Mouse (Mus musculus) spleen, adult 18-20 months (tissue): ENCODE measurements around the gene Arhgap32.

Experiments used
- DNase-seq, 2 experiments: peaks; one replicate each; pipeline ENCODE4 v3.0.0; 2022; ENCODE audit warnings: mixed read lengths in 2 of 2

Gene Arhgap32

GRCm38 (mm10) chr9:32207133-32207532, 91.2 kb downstream of the Arhgap32 start:
- DNase-seq = no peak

DNA sequence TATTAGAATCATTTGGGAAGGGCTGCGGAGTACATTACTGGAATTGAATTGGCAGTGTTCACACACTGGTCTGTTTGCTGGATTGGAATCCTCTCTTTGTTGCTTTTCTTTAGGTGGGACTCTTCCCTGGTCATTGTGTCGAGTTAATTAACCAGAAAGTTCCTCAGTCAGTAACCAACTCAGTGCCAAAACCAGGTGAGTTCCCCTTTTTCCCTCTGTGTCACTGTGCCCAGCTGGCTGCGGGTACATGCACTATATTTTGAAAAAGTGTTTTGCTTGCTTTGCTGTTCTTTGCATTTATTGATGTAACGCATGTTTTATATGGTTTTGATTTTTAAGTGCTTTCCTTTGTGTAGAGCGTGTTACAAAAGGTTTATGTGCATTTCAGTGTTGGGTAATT, 92.1 kb downstream of the Arhgap32 start:
- no peak for DNase-seq

DNA sequence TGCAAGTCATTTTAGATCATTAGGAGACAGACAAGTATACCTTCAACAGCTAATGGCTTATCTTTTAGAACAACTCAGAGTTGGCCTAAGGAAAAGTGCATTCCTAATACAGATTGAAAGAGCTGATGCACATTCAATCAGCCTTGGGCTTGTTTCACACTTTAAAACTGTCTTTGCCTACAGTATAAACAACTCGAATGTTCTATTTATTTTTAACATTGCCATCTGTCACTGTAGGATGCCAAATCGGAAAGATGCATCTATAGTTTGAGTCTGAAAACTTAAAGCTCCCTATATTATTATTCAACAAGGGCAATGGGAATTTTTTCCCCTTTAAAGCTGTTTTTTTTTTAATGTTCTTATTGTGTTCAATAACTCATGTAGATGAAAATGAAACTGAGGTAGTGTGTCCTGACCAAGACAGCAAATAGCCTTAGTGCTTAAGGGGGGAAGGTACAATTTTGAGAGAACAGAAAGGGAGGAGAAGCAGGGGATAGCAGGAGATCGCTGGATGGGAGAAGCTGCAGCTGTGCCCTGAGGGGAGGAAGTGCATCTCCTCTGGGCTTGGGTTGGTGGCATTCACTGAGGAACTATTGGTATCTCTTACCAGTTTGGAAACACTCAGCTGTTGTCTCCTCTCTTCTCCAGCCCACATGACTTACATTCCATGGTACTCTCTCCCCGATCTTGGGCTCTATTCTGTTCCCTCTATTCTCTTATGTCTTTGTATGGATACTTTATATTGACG, 101.1 kb downstream of the Arhgap32 start:
- no peak for DNase-seq

DNA sequence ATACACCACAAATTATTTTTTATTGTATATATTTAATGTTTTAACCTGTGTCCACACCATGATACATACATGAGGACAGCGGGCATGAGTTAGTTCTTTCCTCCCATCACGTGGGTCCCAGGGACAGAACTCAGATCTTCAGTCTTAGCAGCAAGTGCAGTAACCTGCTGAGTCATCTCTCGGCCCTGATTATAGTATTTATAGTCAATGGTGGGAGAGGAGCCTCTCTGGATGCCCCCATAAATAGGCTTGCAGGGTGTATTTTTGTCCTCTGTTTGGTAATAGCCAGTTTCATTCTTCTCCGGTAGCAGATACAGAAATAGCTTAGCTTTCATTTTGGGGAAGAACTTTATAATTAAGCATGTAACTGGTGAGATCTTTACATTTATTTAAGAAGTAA, 103.5 kb downstream of the Arhgap32 start:
- DNase-seq = no peak

- no peak for DNase-seq
These were observed 106.2 kb downstream of the Arhgap32 start for GRCm38 (mm10) chr9:32222184-32222583.

DNA sequence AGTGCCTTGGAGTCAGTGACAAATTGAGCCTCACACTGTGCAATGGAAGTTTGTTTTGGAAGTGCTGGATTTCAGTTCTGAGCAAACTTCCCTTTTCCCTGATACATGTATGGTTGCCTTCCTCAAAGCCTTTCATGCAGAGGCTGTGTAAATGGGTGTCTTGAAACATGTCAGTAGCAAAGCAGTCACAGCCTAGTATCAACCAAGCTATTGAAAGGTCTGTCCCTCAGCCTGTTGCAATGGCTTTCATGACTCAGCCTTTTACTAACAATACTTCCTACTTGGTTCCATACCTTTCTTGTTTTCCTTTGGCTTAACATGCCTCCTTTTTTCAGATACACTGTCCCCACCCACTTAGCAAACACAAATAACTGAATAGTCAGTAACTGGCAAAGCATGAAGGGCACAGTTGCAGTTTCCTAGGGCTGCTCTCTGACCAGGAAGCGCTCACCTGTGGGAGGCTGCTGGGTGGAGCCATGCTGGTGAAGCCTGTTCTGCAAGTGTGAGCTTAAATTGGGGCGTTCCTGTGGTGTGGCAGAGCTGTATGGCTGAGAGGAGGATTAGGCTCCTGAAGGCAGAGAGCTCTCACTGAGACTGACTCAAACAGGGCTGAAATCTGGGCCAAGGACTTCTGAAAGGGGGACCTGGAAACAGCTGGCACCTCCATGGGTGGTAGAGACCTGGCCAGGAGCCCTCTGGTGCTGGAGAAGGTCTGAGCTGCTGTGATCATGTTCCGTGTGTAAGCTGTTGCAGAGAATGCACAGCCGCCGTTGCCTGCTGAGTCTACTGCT, 108.0 kb downstream of the Arhgap32 start:
- no peak for DNase-seq

DNA sequence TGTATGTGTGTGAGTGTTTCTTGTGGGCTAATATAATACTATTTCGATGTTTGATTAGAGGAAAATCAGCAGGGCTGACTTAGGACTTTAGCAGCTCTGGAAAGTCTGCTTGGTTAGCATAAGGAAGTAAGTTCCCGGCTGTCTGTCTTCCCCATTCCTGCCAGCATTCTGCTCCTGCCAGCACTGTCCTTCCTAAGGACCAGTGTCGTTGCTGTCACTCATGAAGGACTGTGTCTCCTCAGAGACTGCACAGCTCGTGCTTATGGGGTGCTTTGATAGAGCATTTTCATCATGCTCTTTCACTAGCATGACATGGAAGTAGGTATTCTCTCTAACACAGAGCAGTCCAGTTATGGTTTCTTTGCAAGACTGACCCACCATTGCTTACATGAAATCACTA, 109.0 kb downstream of the Arhgap32 start:
- DNase-seq = no peak

DNA sequence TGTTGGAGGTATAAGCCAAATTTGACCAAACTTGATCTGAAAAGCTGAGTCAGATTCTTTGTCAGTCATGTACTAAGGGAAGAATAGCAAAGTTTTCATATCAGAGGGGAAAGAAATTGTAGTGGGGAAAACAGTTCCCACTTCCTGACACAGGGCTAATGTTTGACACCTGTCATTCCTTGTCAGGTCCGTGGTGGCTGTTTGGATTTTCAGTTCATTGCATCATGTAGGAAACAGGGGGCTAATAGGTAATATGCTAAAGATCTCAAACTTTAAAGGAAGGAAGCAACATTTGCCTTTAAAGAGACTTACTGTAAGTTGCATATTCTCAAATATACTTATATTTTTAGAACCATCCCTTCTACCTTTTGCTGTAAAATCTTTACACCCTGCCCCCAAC, 109.6 kb downstream of the Arhgap32 start:
- DNase-seq = no peak

DNA sequence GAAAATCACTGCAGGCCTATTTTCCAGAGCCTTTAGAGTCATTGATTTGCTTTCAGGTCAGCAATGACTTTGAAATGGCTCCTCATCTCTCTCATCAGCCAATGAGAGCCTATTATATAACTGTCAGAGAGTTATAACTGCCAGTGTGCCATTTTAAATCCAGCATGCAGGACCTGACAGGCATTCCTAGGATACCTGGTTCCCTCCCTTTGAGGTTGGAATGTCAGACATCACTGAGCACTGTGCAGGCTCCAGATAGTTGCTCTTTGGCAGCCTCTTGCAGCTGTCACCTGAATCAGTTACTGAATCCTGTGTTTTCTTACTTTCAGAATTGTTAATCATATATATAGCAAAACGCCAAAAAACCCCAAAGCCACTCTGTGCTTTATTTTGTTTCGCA, 111.1 kb downstream of the Arhgap32 start:
- DNase-seq = no peak

DNA sequence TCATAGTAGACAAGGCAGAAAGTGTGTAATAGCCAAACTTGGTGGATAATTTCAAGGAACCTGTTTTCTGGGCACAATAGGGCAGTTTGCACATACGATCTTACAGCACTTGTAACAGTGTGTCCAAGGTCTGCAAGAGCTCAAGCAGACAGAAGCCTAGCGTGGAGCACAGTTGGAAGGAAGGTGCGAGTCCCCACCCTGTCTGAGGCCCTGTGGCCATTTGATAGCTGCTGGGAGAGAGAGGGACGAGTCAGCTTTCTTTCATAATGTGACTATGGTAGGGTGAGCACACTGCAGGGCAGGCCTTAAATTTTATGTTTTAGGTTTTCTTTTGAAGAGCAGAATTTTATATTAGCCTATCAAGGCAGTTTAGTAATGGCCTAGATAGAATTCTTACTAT, 117.7 kb downstream of the Arhgap32 start:
- DNase-seq = no peak

DNA sequence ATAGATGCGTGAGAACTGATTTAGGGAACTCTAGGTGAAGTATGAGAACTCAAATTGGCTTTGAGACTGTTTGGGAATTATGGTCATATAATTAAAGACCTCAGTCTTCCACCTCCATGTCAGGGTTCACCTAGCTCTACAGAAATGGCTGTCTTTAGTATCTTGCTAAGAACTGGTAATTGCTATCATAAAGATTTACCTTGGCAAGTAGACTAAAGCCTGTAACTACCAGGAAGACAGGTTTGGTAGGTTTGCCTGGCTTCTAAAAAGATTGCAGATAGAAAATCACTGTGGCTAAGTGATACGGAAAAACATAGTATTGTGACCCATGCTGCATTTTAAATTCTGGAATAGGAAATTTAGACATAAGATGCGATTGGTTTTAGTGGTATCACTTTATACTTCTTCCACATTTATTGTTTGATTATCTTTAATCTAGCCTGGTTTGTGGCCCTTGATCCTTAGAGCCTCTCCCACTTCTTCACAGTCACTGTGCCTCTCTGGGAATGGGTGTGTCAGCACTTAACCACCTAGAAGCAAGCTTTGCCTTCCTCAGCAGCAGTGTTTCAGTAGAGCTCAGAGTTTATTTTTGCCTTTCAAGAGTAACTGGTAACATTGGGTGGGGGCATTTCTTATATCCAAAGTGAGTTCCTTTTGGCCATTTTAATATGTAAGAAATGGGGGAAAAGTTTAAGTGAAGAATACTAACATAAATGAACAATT, 119.0 kb downstream of the Arhgap32 start:
- no peak for DNase-seq

- DNase-seq = no peak
These were observed 123.0 kb downstream of the Arhgap32 start for GRCm38 (mm10) chr9:32238899-32239298.

DNA sequence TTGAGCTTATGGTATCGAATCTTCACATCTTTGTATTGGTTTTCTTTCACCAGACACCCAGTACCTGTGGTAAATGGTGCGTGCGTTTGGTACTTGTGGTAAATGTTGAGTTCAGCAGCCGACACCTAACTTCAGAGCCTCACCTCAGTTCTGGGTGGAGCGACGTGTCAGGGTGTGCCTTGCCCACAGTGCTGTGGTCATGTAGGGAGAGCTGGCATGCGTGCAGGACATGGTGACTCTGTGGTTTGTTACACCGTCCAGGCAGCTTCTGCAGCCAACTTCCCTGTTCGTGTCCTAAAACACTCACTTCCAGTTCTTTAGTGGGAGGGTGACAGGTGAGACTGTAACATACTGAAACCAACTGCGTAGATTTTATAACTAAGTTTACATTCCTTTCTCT, 123.5 kb downstream of the Arhgap32 start:
- DNase-seq = no peak

DNA sequence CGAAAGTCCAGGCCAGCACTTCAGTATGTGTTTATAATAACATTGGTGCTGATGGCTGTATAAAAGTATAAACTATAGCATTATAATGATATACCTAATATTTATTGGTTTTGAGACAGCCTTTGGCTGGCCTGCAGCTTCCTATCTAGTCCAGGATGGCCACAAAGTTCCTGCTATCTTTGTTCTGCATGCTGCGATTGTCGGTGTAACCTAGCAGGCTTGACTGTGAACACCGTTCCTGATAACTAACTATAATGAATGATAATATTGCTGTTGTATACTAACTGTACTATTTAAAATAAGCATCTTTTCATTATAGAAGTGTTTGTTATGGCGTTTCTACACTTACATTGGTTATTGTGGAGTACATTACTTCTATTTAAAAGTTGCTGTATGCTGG, 124.5 kb downstream of the Arhgap32 start:
- DNase-seq = no peak

DNA sequence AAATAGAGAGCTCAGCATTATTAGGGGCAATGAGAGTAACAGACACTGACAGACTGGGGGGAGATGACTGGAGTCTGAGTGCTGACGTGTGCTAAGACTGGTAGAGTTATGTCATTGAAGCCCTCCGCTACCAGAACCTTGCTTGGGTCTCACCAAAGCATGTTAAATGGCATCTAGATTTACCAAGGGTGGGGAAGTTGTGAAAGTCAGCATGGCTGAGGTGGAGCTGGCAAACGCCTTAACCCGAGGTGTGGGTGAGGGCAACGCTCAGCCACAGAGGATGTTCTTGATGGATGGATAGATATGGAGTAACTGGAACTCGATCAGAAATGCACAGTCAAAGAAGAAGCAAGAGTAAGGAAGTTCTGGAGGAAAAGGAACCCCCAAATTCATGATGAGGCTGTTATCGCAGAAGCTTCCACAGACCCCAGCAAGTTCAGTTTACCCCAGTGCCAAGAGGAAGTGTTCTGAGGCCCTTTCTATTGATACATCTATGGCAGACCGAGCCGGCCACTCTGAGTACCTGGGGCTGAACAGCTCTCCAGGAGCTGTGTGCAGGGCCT, 125.8 kb downstream of the Arhgap32 start:
- DNase-seq = no peak

DNA sequence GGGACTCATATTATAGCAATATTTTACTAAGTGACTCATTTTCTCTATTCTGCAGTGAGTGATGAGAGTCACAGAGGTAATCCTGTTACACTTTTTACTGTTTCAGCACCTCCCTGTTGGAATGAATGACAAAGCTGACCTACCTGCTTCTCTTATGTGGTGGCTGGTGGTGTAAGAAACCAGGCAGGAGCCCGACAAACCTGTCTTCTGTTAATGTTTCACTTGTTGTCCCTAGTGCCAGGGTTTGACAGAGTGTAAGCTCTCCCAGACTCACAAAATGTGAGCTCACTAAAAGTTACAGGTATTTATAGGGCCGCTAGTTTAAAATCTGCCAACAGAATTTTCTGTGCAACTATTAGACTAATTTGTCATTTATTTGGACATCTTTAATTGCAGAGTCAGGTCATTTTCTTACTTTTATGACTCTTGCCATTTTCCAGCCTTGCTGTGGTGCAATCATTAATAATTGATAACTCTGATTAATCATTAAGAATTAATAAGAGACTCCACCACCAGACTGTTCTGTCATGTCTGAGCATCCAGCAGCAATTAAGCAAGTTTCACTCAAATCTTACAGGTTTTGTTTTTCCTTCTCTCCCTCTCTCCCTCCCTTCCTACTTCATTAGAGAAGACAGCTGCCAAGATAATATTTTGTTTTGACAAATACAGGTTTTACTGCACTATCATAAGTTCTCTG, 127.1 kb downstream of the Arhgap32 start:
- no peak for DNase-seq

DNA sequence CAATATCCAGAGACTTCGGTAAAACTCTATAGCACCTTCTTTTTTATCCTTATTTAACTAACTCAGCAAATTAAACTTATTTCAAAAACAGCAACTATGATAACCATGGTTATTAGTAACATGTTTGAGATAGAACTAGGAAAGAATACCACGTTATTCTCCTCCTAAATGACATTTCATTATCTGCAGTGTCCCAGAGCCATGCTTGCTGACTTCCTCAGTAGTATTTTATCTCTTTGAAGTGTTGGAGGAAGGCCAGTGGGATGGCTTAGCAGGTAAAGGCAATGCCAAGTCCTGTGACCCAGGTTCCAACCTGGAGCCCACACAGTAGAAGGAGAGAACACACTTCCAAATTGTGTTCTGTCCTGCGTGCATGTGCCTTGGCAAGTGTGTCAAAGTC, 129.3 kb downstream of the Arhgap32 start:
- DNase-seq = no peak

DNA sequence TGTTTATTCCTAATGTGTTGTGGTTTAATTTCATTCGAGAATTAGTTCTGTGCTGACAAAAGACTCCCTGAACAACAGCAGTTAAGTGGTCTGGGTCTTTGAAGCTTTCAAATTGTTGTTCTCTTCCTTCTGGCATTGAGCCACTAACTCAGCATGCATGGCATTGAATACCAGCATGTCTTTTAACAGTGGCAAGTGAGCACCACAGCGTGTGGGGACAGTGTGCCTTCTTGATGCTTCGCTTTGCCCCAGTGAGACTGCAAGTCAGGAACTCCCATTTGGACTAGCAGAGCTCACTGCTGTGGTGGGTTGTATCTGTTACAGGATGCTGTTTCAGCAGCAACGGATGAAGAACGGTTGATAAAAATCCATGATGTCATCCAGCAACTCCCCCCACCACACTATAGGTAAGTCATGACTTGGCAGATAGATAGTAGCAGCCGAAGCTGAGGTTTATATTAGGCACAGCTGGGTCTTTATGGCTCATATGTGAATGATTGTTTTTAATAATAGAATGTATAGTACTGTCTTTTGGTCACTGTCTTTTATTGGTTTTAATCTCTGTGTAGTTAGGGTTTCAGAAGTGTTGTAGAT, 130.3 kb downstream of the Arhgap32 start:
- DNase-seq = no peak

- DNase-seq = no peak
These were observed 134.6 kb downstream of the Arhgap32 start for GRCm38 (mm10) chr9:32250486-32250885.

- DNase-seq = no peak
These were observed 137.8 kb downstream of the Arhgap32 start for GRCm38 (mm10) chr9:32253721-32254120.

DNA sequence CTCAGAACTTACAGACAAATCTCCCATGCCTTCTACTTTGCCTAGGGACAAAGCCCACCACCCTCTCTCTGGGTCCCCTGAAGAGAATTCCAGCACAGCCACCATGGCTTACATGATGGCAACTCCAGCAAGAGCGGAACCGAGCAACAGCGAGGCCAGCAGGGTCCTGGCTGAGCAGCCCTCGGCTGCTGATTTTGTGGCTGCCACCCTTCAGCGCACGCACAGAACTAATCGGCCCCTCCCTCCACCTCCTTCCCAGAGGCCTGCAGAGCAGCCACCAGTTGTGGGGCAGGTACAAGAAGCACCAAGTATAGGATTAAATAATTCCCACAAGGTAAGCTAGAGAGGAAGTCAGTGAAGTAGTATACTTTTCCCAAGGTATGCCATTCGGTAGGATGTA, 141.4 kb downstream of the Arhgap32 start:
- DNase-seq = no peak

- DNase-seq = no peak
These were observed 141.9 kb downstream of the Arhgap32 start for GRCm38 (mm10) chr9:32257882-32258281.
